Mouse (Mus musculus): ENCODE measurements at regions not wholly inside any gene's neighbourhood (a gene's known extent, or its start where the extent isn't known, plus 50 kb on each side); places are given as distances from the start of the nearest gene placed in this dataset.

- intact Hi-C loops (cut with DNase I): no loop called here
- DNase-seq (ENCODE audit: extremely low spot score in 1 of 2, low spot score in 2 of 2): no peak
Observed at GRCm38 (mm10) chr1:143464863-143465262, 175.6 kb upstream of the B3galt2 start.

GRCm38 (mm10) chr1:143466092-143466491 lies 174.4 kb upstream of the B3galt2 start:
- DNase-seq (ENCODE audit: extremely low spot score in 1 of 2, low spot score in 2 of 2): no peak
- intact Hi-C loops (cut with DNase I): no loop called here

GRCm38 (mm10) chr1:143475329-143475728 lies 165.1 kb upstream of the B3galt2 start:
- intact Hi-C loops (cut with DNase I): no loop called here
- DNase-seq (ENCODE audit: extremely low spot score in 1 of 2, low spot score in 2 of 2): no peak

- intact Hi-C loops (cut with DNase I): no loop called here
- no peak for DNase-seq (ENCODE audit: extremely low spot score in 1 of 2, low spot score in 2 of 2)
Observed at GRCm38 (mm10) chr1:143483345-143483744, 157.1 kb upstream of the B3galt2 start.

- DNase-seq (ENCODE audit: extremely low spot score in 1 of 2, low spot score in 2 of 2): no peak
- intact Hi-C loops (cut with DNase I): no loop called here
Observed at GRCm38 (mm10) chr1:143484936-143485335, 155.5 kb upstream of the B3galt2 start.

- DNase-seq (ENCODE audit: extremely low spot score in 1 of 2, low spot score in 2 of 2): no peak
- intact Hi-C loops (cut with DNase I): no loop called here
Observed at GRCm38 (mm10) chr1:143497092-143497491, 143.4 kb upstream of the B3galt2 start.

GRCm38 (mm10) chr1:143503436-143504065 lies 136.9 kb upstream of the B3galt2 start:
- peak in 1 of 2 experiments; percentile 62 for DNase-seq (ENCODE audit: extremely low spot score in 1 of 2, low spot score in 2 of 2)
- intact Hi-C loops (cut with DNase I): loop anchor here (10.0 kb wide), 1 partner anchor 141 kb away; the partner anchor contains the start of gene B3galt2

GRCm38 (mm10) chr1:143504066-143504440 lies 136.4 kb upstream of the B3galt2 start:
- intact Hi-C loops (cut with DNase I): loop anchor here (10.0 kb wide), 1 partner anchor 141 kb away; the partner anchor contains the start of gene B3galt2
- no peak for DNase-seq (ENCODE audit: extremely low spot score in 1 of 2, low spot score in 2 of 2)

GRCm38 (mm10) chr1:143505318-143505717 lies 135.1 kb upstream of the B3galt2 start:
- intact Hi-C loops (cut with DNase I): loop anchor here (10.0 kb wide), 1 partner anchor 139 kb away; the partner anchor contains the start of gene B3galt2
- no peak for DNase-seq (ENCODE audit: extremely low spot score in 1 of 2, low spot score in 2 of 2)

- DNase-seq (ENCODE audit: extremely low spot score in 1 of 2, low spot score in 2 of 2): no peak
- intact Hi-C loops (cut with DNase I): no loop called here
Observed at GRCm38 (mm10) chr1:143523831-143524521, 116.5 kb upstream of the B3galt2 start.

GRCm38 (mm10) chr1:143524522-143524865 lies 116.0 kb upstream of the B3galt2 start:
- DNase-seq (ENCODE audit: extremely low spot score in 1 of 2, low spot score in 2 of 2): no peak
- intact Hi-C loops (cut with DNase I): no loop called here

GRCm38 (mm10) chr1:143540223-143540622 lies 100.2 kb upstream of the B3galt2 start:
- DNase-seq (ENCODE audit: extremely low spot score in 1 of 2, low spot score in 2 of 2): no peak
- intact Hi-C loops (cut with DNase I): no loop called here

- intact Hi-C loops (cut with DNase I): no loop called here
- DNase-seq (ENCODE audit: extremely low spot score in 1 of 2, low spot score in 2 of 2): no peak
Observed at GRCm38 (mm10) chr1:143540701-143541100, 99.8 kb upstream of the B3galt2 start.

Data from left cerebral cortex, postnatal 10 days (tissue).